Mouse (Mus musculus) adrenal gland, postnatal 14 days (tissue): Measurements from ENCODE around the gene Cd300ld5. TPM values are rescaled to one million over a fixed set of nuclear protein-coding genes. Genes with fewer than 3 reads are reported as not detected.
"Not testable (repeated sequence)": the region's sequence is repeated elsewhere in the genome, so short reads cannot be mapped to it uniquely, and the experiment has no call there.

Experiments
- DNase-seq: peaks from one replicate; pipeline ENCODE4 v3.0.0; 2021; ENCODE audit warnings: mixed read lengths
- total RNA-seq: library from RNA; stranded (reverse); gene quantifications from 2 replicates; pipeline ENCODE4 v1.2.3, GENCODE M21; 2021

The Cd300ld5 gene
- total RNA-seq, 1 experiment from 2014 or later, result 5.3 TPM

DNA sequence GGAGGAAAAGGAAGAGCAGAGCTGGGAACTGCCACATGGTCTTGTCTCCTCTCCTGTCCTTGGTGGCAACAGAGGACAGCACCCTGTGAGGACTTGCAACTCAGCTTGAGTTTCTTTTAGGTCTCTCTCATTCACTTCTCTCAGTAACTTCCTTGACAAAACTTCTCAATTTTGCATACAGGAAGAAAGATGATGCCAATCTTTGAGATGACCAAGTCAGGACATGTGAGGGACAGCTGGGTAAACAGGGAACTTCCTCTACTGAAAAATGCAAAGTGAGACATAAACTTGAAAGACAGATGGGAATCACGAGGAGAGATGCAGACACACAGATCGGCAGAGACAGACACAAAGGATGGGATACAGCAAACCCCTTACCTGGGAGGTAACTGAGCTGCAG lies 10.7 kb upstream of the Cd300ld5 start, which contains the start of gene Cd300ld3:
Gene Cd300ld3 (minus strand): TSS at position 151 of the 400 bp plus-strand sequence.
- DNase-seq, result no peak

DNA sequence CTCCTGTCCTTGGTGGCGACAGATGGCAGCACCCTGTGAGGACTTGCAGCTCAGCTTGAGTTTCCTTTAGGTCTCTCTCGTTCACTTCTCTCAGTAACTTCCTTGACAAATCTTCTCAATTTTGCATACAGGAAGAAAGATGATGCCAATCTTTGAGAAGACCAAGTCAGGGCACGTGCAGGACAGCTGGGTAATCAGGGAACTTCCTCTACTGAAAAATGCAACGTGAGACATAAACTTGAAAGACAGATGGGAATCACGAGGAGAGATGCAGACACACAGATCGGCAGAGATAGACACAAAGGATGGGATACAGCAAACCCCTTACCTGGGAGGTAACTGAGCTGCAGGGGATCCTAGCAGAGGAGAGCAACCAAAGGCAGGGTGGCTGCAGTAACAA lies 10.7 kb downstream of the Cd300ld5 start, which contains the start of gene Cd300ld4:
Gene Cd300ld4 (minus strand): TSS at position 101 of the 400 bp plus-strand sequence.
- DNase-seq, result not testable (repeated sequence)

DNA sequence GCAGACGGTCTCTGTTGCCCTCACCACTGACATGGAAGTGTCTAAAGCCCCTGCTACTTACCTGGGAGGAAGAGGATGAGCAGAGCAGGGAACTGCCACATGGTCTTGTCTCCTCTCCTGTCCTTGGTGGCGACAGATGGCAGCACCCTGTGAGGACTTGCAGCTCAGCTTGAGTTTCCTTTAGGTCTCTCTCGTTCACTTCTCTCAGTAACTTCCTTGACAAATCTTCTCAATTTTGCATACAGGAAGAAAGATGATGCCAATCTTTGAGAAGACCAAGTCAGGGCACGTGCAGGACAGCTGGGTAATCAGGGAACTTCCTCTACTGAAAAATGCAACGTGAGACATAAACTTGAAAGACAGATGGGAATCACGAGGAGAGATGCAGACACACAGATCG lies 21.5 kb downstream of the Cd300ld5 start, which contains the start of gene Cd300ld2:
Gene Cd300ld2 (minus strand): TSS at position 101 of the 400 bp plus-strand sequence.
- not testable (repeated sequence) for DNase-seq

DNA sequence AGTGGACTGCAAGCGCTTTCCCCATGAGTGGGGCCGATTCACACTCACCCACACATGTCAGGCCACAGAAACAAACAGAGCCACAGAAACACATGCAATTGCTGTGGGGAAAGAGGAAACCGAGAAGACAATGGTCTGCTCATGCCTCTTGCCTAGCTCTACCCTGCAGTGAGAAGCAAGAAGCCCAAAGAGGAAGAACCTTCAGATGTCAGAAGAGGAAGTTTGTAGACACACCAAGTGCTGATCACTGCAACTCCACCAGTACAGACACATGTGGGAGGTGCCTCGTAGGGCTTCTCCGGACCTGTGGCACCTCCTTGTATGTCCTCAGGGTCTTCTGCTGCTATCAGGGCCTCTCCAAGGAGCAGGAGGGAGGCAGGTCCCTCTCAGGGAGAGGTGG lies 33.5 kb downstream of the Cd300ld5 start:
- DNase-seq, result no peak

DNA sequence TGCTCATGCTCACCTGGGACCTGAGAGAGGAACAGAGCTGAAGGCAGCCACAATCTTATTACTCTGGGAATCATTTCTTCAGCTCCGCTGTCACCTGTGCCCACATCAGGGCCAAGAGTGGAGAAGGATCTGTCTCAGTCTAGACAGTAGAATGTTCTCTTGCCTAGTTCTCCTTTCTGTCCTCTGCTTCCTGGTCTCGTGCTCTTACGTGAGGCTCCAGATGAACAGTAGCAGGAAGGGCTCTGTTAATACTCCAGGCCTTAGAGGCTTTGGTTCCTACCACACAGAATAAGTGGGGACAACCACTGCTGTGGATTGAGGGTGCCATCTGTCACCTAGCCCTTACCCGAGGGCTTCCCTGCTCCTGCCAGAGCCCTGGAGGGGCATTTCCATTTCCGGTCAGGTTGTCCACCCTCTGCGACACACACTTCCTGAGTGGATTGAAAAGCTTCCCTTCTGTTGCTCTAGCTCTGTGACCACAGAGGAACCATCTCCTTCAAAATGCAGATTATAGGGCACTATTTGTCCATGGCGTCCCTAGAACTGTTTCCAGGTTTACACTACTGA lies 36.0 kb downstream of the Cd300ld5 start, which contains the start of gene Cd300c2:
Gene Cd300c2 (minus strand): TSS at position 407 of the 567 bp plus-strand sequence.
- no peak for DNase-seq

DNA sequence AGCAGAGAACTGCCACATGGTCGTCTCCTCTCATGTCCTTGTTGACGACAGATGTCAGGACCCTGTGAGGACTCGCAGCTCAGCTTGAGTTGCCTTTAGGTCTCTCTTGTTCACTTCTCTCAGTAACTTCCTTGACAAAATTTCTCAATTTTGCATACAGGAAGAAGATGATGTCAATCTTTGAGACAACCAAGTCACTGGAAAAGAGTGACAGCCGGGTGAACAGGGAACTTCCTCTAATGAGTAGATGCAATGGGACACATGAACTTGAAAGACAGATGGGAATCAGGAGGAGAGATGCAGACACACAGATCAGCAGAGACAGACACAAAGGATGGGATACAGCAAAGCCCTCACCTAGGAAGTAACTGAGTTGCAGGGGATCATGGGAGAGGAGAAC lies 47.8 kb downstream of the Cd300ld5 start, which contains the start of gene Cd300ld:
Gene Cd300ld (minus strand): TSS at position 130 of the 400 bp plus-strand sequence.
- no peak for DNase-seq

DNA sequence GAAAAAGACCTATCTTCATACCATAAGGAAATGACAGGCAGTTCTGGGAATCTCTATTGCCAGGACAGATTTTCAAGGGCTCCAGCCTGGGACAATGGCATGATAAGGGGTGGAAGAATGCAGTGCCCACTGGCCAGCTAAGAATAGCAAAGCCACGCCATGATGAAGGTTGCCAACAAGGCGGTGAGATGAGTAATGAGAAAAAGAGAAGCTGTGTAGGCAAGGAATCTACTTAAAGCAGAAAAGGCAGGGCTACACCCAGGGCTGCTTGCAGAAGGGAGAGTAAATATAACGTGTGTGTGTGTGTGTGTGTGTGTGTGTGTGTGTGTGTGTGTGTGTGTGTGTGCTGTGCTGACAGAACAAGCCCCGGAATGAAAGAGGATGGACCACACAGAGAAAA lies 55.7 kb downstream of the Cd300ld5 start:
- DNase-seq, result no peak

Other genes with a start within 250 kb of the Cd300ld5 start
- not detected in 2 replicates for gene Btbd17, start 241.8 kb downstream of the Cd300ld5 start, total RNA-seq
- gene Gpr142, start 238.8 kb downstream of the Cd300ld5 start, total RNA-seq, result not detected in 2 replicates
- gene Gprc5c, start 186.6 kb downstream of the Cd300ld5 start, total RNA-seq, result 16.6 and 18.6 TPM in 2 replicates
- 1.1 and 2.2 TPM in 2 replicates for gene Cd300a, start 147.7 kb downstream of the Cd300ld5 start, total RNA-seq
- 0.70 and 1.7 TPM in 2 replicates for gene Cd300lb, start 103.4 kb downstream of the Cd300ld5 start, total RNA-seq
- gene Cd300c, start 68.6 kb downstream of the Cd300ld5 start, total RNA-seq, result 0.83 TPM in 1 of 2 replicates, not detected in the other
- gene Cd300ld, start 47.8 kb downstream of the Cd300ld5 start, total RNA-seq, result 0.34 and 0.78 TPM in 2 replicates
- 0.93 and 3.7 TPM in 2 replicates for gene Cd300c2, start 35.9 kb downstream of the Cd300ld5 start, total RNA-seq
- gene Cd300ld2, start 21.6 kb downstream of the Cd300ld5 start, total RNA-seq, result not detected in 2 replicates
- gene Cd300ld4, start 10.8 kb downstream of the Cd300ld5 start, total RNA-seq, result 0.79 TPM in 1 of 2 replicates, not detected in the other
- gene Cd300ld3, start 10.6 kb upstream of the Cd300ld5 start, total RNA-seq, result 3.3 TPM in 1 of 2 replicates, not detected in the other
- 0.30 and 0.63 TPM in 2 replicates for gene Cd300e, start 24.4 kb upstream of the Cd300ld5 start, total RNA-seq
- gene Rab37, start 53.7 kb upstream of the Cd300ld5 start, total RNA-seq, result 1.9 and 3.3 TPM in 2 replicates
- gene Cd300lf, start 96.2 kb upstream of the Cd300ld5 start, total RNA-seq, result 0.52 and 1.4 TPM in 2 replicates
- 23.0 and 24.3 TPM in 2 replicates for gene Slc9a3r1, start 125.6 kb upstream of the Cd300ld5 start, total RNA-seq
- gene Tmem104, start 149.7 kb upstream of the Cd300ld5 start, total RNA-seq, result 9.0 and 15.7 TPM in 2 replicates
- 26.4 and 30.6 TPM in 2 replicates for gene Nat9, start 150.1 kb upstream of the Cd300ld5 start, total RNA-seq
- 0.90 and 0.96 TPM in 2 replicates for gene Grin2c, start 229.5 kb upstream of the Cd300ld5 start, total RNA-seq
- gene Fdxr, start 239.3 kb upstream of the Cd300ld5 start, total RNA-seq, result 592 and 605 TPM in 2 replicates